Mouse (Mus musculus) hindbrain, postnatal 0 days (tissue): ENCODE data around the gene Pum1. TPM values are rescaled to one million over a fixed set of nuclear protein-coding genes. Genes with fewer than 3 reads are reported as not detected.
A peak's percentile ranks its signal among the peaks of the same experiment; 100 is the strongest.

Experiments used
- ATAC-seq: fragments of 200-750 bp; cut with Nextera tagmentation; 2 replicates; pipeline ENCODE4 v1.8.0; 2017; ENCODE audit warnings: mild to moderate bottlenecking, moderate TSS enrichment, moderate library complexity
- DNase-seq: peaks from one replicate; pipeline ENCODE4 v3.0.0-alpha.2; 2015; ENCODE audit warnings: low spot score
- H3K27ac ChIP-seq: fragments of 300-500 bp; sonication (generic); 2 replicates; pipeline ENCODE4 v1.5.1; 2014; ENCODE audit warnings: mild to moderate bottlenecking
- H3K27me3 ChIP-seq: fragments of 300-500 bp; sonication (generic); 2 replicates; pipeline ENCODE4 v1.6.1; 2014; ENCODE audit warnings: low read length, mixed read lengths; ENCODE audit not compliant: insufficient read depth
- H3K36me3 ChIP-seq: fragments of 300-500 bp; sonication (generic); 2 replicates; pipeline ENCODE4 v1.6.1; 2014; ENCODE audit warnings: low read length, mixed read lengths; ENCODE audit not compliant: insufficient read depth
- H3K4me1 ChIP-seq: fragments of 300-500 bp; sonication (generic); 2 replicates; pipeline ENCODE4 v1.6.1; 2014; ENCODE audit warnings: antibody characterized with exemption, low read length, mixed read lengths; ENCODE audit not compliant: insufficient read depth
- H3K4me2 ChIP-seq: fragments of 300-500 bp; sonication (generic); 2 replicates; pipeline ENCODE4 v1.6.1; 2014; ENCODE audit warnings: low read depth, mild to moderate bottlenecking, low read length, moderate library complexity, mixed read lengths
- H3K4me3 ChIP-seq: fragments of 300-500 bp; sonication (generic); 2 replicates; pipeline ENCODE4 v1.5.1; 2014; ENCODE audit warnings: low read length
- H3K9ac ChIP-seq: fragments of 300-500 bp; sonication (generic); replicated peaks from 2 replicates; pipeline ENCODE4 v1.6.1; 2014; ENCODE audit warnings: mild to moderate bottlenecking, low read length, moderate library complexity, mixed read lengths
- H3K9me3 ChIP-seq: fragments of 300-500 bp; sonication (generic); 2 replicates; pipeline ENCODE4 v1.6.1; 2016; ENCODE audit warnings: low read length, mixed read lengths
- CTCF ChIP-seq: IDR thresholded peaks from 2 replicates; pipeline ENCODE4 v1.5.1; 2016; ENCODE audit warnings: antibody characterized with exemption, control low read depth, low read depth
- WGBS: fragments of 180-500 bp; shearing (Covaris S2); extraction: QIAGEN DNeasy Blood & Tissue Kit; methylation state at CpG from one replicate; pipeline ENCODE4 v1.1.7; 2014; 5-methylcytosine and 5-hydroxymethylcytosine counted together
- polyA plus RNA-seq: library from polyadenylated mRNA; unstranded; fragments of >200 nt; fragmentation: Nextera tagmentation; extraction: Ambion mirVana; gene quantifications from 2 replicates; pipeline ENCODE4 v1.2.1, GENCODE M21; 2015
- total RNA-seq: library from RNA; depleted of rRNA; stranded (reverse); fragments of >200 nt; gene quantifications from 2 replicates; pipeline ENCODE4 v1.2.3, GENCODE M21; 2014

Gene Pum1
- total and polyA plus RNA-seq, 2 experiments from 2014 or later: 64.9 to 84.4 TPM

DNA sequence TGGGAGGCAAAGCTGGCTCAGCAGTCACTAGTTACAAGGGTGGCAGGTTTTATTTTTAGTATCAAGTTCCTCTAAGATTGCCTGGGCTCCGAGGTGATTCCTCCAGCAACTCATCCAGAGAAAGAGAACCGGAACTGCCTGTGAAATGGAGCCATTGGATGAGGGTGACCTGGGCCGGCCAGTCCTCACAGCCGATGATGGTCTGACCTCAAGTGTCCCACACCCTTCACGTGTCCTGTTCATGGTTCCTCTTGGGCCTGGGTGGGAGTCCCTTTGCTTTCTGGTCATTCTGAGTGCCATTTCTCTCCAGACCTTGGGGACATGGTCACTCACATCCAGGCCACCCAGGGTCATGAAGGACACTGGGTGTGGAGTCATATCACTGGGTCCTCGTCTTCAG, 137.0 kb downstream of the Pum1 start:
- no peaks in the 10 kb centered on the region for H3K9me3 ChIP-seq
- H3K4me3 ChIP-seq: no peak overlapping the region
- DNase-seq (no peak), ATAC-seq (no peak)
- no peaks in the 10 kb centered on the region for H3K27me3 ChIP-seq
- peaks cover 58% of the 10 kb centered on the region for H3K4me1 ChIP-seq
- H3K27ac ChIP-seq: peak overlapping the region; percentile 20; the same call in 1 of the 2 replicates
- TF ChIP-seq CTCF: no peak
- H3K9ac ChIP-seq: no peak overlapping the region
- H3K36me3 ChIP-seq: no peaks in the 10 kb centered on the region
- 80% methylated on average over 6 of the region's 6 CpGs for WGBS
- H3K4me2 ChIP-seq: no peak overlapping the region

DNA sequence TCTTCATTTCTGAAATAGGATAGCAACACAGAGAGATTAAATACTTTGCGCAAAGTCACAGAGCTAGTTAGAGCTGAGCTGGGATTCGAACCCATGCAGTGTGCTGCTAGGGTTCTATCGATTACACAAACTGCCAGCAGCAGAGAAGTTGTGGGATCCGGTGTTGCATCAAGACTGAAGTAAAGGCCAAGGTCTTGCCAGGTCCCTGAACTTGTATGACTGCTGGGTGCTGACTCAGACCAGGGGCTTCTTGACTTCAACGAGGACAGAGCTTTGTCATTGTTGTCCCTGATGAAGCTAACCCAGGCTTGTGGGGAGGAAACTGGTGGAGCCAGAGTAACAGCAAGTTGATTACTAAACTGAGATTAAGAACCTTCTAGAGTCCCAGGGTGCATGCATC, 138.1 kb downstream of the Pum1 start:
- Histone ChIP-seq H3K9me3 (no peaks in the 10 kb centered on the region), H3K4me3 (no peak overlapping the region), H3K4me2 (no peak overlapping the region), H3K4me1 (peaks cover 63% of the 10 kb centered on the region), H3K27ac (no peak overlapping the region), H3K9ac (no peak overlapping the region), H3K27me3 (no peaks in the 10 kb centered on the region), H3K36me3 (no peaks in the 10 kb centered on the region)
- DNase-seq (no peak), ATAC-seq (no peak)
- WGBS: 90% methylated on average over 5 of the region's 5 CpGs
- TF ChIP-seq CTCF: no peak

DNA sequence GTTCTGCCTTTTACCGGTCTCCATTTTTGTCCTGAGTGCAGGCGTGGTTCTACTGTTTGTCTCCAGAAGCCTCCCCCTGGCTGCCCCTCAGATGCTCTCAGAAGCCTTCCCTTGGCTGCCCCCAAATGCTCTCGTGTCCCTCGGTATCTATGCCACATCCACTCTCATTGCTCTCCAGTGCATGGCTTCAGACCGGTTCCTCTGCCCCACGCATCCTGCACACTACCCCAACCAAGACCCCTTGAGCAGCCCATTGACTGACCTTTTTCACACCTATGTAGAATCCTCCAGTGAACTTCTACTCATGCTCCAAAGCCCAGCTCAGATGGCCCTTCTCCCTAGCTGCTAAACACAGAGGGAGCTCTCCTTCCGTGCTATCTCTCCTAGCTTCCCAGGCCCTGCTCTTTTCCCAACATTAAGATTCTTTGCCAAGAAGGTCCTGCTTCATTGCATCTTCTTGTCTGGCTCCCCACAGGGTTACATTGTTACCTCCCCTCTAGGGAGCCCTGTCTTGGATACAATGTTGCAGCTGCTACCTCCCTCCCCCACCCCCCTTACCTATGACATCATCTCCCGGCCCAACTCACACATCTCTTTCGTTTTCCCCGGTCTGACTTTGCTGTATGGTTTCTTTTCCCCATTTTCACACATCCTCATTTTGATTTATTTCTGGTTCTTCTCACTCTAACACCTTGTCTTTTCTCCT, 138.7 kb downstream of the Pum1 start:
- H3K27me3 ChIP-seq: no peaks in the 10 kb centered on the region
- H3K9me3 ChIP-seq: no peaks in the 10 kb centered on the region
- no peak; the same call in 1 of the 2 replicates for TF ChIP-seq CTCF
- H3K4me2 ChIP-seq: 0 out of 2 replicates have a peak overlapping the region, but pooled peaks have one; percentile 19
- peak overlapping the region; percentile 41 for H3K27ac ChIP-seq
- DNase-seq: peak; percentile 69
- WGBS: 49% methylated on average over 10 of the region's 10 CpGs
- H3K4me1 ChIP-seq: peaks cover 63% of the 10 kb centered on the region
- no peak overlapping the region for H3K9ac ChIP-seq
- H3K4me3 ChIP-seq: no peak overlapping the region
- ATAC-seq: no peak
- no peaks in the 10 kb centered on the region for H3K36me3 ChIP-seq

DNA sequence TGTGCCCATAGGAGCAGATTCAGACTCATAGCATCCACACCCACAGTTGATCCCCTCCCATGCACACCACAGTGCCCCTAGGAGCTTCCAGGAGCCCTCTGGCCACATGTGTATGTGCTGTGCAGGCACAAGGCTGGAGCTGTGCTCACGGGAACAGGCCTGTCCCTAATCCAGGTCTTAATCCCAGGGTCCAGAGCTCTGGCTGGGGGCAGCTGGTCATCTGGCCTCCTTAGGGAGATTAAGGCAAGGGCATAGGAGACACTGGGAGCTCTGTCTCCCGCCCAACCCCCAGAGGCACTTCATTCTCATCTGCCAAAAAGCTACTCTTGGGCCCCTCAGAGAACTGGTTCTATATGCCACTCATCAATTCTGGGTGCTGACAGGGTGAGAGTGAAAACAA, 140.5 kb downstream of the Pum1 start:
- H3K27ac ChIP-seq: peak overlapping the region; percentile 88
- H3K9ac ChIP-seq: no peak overlapping the region; the same call in 1 of the 2 replicates
- H3K4me2 ChIP-seq: no peak overlapping the region
- no peaks in the 10 kb centered on the region for H3K27me3 ChIP-seq
- no peak for TF ChIP-seq CTCF
- DNase-seq (no peak), ATAC-seq (no peak)
- WGBS: 57% methylated on average over 2 of the region's 2 CpGs
- no peaks in the 10 kb centered on the region for H3K36me3 ChIP-seq
- peaks cover 48% of the 10 kb centered on the region for H3K4me1 ChIP-seq
- H3K9me3 ChIP-seq: no peaks in the 10 kb centered on the region
- no peak overlapping the region for H3K4me3 ChIP-seq

GRCm38 (mm10) chr4:130804292-130804691, 141.2 kb downstream of the Pum1 start:
- Histone ChIP-seq H3K4me1 (peaks cover 48% of the 10 kb centered on the region), H3K9ac (no peak overlapping the region; the same call in 1 of the 2 replicates), H3K4me3 (no peak overlapping the region), H3K9me3 (no peaks in the 10 kb centered on the region), H3K27ac (peak overlapping the region; percentile 88), H3K27me3 (no peaks in the 10 kb centered on the region), H3K4me2 (no peak overlapping the region), H3K36me3 (no peaks in the 10 kb centered on the region)
- no peak for TF ChIP-seq CTCF
- ATAC-seq (peak; percentile 30; the same call in 1 of the 2 replicates), DNase-seq (peak; percentile 65)
- 41% methylated on average over 2 of the region's 2 CpGs for WGBS

DNA sequence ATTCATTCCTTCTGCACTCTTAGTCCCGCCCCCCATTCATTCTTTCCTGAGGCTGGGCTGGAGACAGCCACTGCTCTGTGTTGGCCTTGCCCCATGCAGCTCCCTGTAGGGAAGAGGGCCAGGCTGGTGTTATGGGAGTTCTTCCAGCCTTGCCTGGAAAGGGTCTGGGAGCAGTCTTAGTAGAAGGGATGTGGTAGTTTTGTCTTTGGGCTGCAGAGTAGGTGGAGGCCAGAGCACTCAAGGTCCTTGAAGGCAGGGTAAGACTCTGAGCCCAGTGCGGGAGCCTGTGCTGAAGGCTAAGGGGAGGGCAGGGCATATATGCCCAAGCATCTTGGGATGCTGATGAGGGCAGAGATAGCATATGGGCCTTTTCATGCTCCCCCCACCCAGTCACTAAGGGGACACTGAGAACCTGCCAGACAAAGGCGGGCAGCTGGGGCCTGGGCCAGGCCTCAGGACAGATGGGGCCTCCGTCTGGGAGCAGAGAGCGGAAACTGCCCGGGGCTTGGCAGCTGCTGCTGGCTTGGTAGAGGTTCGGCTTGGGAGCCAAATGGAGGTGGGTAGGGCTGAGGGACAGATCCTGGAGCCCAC, 141.7 kb downstream of the Pum1 start:
- H3K9ac ChIP-seq: no peak overlapping the region; the same call in 1 of the 2 replicates
- no peak overlapping the region for H3K4me3 ChIP-seq
- H3K36me3 ChIP-seq: no peaks in the 10 kb centered on the region
- H3K4me2 ChIP-seq: peak overlapping the region; percentile 24
- ATAC-seq (peak; percentile 89), DNase-seq (peak; percentile 93)
- H3K9me3 ChIP-seq: no peaks in the 10 kb centered on the region
- no peak for TF ChIP-seq CTCF
- peaks cover 44% of the 10 kb centered on the region for H3K4me1 ChIP-seq
- H3K27me3 ChIP-seq: no peaks in the 10 kb centered on the region
- 18% methylated on average over 7 of the region's 7 CpGs for WGBS
- H3K27ac ChIP-seq: peak overlapping the region; percentile 88

DNA sequence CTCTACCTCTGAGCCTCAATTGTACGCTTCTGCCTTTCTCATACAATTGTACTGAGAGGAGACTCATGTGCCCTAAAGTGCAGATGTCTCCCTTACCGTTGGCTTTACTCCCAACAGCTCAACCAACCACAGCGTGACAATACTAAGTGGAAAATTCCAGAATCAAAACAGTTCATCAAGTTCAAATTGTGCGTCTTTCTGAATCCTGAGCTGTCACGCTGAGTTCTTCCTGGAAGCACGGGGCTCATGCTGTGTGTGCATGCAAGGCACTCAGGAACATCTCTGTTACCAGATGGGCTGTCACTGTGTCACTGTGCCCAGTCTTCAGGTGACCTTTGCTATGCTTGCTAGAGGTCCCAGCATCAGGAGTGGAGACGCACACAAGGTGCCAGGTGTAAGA, 142.6 kb downstream of the Pum1 start:
- ATAC-seq (no peak), DNase-seq (no peak)
- H3K4me1 ChIP-seq: peaks cover 43% of the 10 kb centered on the region
- no peak overlapping the region for H3K4me3 ChIP-seq
- H3K27ac ChIP-seq: peak overlapping the region; percentile 88
- no peak for TF ChIP-seq CTCF
- no peak overlapping the region for H3K4me2 ChIP-seq
- H3K36me3 ChIP-seq: no peaks in the 10 kb centered on the region
- no peak overlapping the region for H3K9ac ChIP-seq
- WGBS: 32% methylated on average over 7 of the region's 7 CpGs
- H3K9me3 ChIP-seq: no peaks in the 10 kb centered on the region
- H3K27me3 ChIP-seq: no peaks in the 10 kb centered on the region
